Mouse (Mus musculus) mouse embryonic stem cell (cell line): ENCODE measurements around the gene Nmnat1.

Source experiments
- in situ Hi-C, 2 experiments: fragments of 300-500 bp; cut with MboI; formaldehyde crosslinking; loops; 1 replicate in 1 of 2; 3 replicates in 1 of 2; pipeline ENCODE4 v1.14.3; 2019 to 2020; ENCODE audit warnings: low sequenced_read_pairs in 2 of 2, low pct_unique_long_range_greater_than_20kb in 1 of 2, mixed read lengths in 1 of 2; ENCODE audit not compliant: unreplicated experiment in 1 of 2

Gene Nmnat1

DNA sequence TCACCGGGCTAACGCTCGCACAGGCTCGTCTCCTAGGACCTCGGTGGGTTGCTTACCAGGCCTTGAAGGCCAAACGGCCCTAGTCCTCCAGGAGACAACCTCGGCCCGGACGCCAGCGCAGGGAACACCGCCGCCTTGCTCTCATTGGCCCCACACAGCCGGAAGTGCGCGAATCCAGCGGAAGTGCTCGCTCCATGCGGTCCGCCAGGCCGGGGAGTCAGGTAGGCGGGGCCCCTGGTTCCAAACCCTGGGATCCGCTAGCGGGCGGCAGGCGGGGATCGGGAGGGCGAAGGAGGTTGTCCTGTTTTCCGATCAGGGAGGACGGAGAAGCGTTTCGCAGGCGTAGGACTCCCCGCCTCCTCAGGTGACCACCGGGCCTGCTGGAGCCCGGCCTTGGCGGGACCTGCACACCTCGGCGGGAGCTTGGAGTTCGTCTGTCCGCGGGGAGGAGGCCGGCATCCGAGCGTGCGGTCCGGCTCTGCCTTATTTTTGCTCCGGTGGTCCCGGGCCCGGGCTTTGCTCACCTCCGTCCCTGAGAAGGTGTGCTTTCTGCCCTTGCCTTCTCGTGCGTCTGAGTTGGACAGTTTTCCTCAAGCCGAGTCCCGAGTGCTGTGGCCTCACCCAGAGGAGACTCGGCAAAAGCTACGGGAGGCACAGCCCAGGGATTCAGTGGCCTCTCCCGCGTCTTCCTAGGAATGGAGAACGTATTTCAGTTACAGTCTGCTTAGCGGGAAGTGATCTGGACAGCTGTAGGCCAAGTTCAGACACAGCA is at the start of gene Nmnat1, which contains the start of gene Lzic:
Gene Nmnat1 (minus strand): TSS at position 150 of the 772 bp plus-strand sequence.
Gene Lzic (plus strand): TSS at position 177 of the 772 bp plus-strand sequence.
- in situ Hi-C loops, result no loop called here

DNA sequence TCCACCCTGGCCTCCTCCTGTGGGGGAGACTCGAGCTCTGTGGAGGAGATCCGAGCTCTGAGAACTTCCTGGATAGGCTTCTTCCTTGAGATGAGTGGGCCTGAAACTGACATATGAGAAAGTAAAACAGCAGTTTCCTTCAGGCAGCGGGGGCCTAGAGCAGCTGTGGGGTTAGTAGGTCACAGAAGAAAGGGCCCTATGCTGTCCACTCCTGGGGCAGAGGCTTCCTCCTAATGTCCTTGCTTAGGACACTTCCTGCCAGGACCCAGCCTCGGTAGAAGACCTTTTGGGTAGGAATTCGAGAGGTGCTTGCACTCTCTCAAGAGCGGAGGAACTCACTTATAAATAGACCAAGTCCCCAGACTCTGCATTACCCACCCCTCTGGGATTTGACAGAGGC is 44.7 kb upstream of the Nmnat1 start:
- in situ Hi-C loops, result loop anchor here in 1 of 2 experiments (10.0 kb wide), 1 partner anchor 65 kb away; no protein-coding TSS in a partner anchor

DNA sequence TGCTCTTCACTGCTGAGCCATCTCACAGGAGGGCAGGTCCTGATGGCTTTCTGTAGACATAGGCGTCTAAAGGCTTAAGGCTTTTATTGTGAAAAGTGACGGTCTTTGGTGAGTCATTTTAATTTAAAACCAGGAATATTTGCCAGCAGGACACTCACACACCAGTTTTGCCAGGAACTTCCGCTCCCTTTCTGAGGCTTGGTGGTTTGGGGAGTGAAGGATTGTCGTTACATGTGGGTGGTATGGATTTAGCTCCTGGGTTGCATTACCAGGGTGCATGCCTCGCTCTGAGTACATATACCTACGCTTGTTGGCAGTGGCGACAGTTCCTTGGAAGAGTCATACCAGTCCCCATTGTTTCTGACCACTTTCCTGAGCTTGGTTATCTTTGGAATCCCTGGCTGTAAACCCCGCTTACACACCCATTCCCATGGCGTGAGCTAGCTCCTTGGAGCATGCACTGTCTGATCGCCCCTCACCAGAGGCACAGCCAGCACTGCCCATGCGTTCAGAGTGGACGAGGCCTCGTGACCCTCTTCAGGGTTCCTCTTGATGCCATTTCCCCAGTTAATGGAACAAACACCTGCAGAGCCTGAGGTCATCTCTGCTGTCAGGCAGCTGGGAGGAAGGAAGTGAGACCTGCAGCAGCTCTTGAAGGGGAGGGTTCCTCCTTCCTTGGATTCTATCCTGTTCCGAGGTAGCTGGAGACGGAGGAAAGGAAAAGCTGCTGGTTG is 42.8 kb upstream of the Nmnat1 start:
- in situ Hi-C loops, result loop anchor here in 1 of 2 experiments (10.0 kb wide), 1 partner anchor 63 kb away; no protein-coding TSS in a partner anchor

- in situ Hi-C loops, result loop anchor here in 1 of 2 experiments (10.0 kb wide), 1 partner anchor 62 kb away; no protein-coding TSS in a partner anchor
These were observed 41.3 kb upstream of the Nmnat1 start for GRCm38 (mm10) chr4:149526330-149526729.

GRCm38 (mm10) chr4:149525811-149526210 is 40.8 kb upstream of the Nmnat1 start:
- in situ Hi-C loops, result loop anchor here in 1 of 2 experiments (10.0 kb wide), 1 partner anchor 61 kb away; no protein-coding TSS in a partner anchor

- in situ Hi-C loops, result loop anchor here in 1 of 2 experiments (10.0 kb wide), 1 partner anchor 60 kb away; no protein-coding TSS in a partner anchor
These were observed 40.2 kb upstream of the Nmnat1 start for GRCm38 (mm10) chr4:149525170-149525569.

DNA sequence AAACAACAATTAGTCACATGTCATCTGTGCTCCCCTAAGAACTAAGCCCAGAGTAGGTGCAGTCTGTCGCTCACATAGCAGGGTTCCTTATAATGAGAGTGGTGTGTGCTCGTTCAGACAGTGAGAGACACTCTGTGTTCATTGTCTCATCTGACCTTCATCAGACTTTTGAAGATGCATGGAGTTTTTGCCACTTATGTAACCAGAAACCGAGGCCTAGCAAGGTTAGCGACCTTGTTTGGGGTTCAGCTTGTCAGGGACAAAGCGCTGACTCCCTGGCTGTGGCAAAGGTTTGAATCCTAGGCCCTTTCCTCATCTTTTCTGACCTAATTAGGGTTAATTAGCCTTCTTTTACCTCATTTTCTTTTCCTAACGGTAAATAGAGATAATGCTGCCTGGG is 39.0 kb upstream of the Nmnat1 start:
- in situ Hi-C loops, result loop anchor here in 1 of 2 experiments (10.0 kb wide), 1 partner anchor 59 kb away; no protein-coding TSS in a partner anchor

DNA sequence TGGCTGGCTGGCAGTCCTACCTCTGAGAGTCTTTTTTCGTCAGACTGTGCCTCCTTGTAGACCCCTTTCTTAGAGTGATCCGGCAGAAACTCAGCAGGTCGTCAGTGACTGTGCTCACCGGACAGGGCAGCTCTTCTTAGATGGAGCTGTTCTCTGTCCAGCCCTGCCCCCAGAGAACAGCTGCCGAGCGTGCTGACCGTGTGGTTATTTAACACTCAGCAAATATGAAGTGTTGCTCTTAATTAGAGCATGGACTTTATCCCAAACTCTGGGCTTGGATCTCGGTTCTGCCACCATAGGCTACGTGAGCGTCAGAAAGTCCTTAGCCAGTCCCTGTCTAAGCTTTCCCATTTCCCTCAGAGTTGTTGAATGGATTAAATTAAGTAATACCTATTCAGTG is 36.3 kb upstream of the Nmnat1 start:
- in situ Hi-C loops, result loop anchor here in 1 of 2 experiments (10.0 kb wide), 1 partner anchor 56 kb away; no protein-coding TSS in a partner anchor

DNA sequence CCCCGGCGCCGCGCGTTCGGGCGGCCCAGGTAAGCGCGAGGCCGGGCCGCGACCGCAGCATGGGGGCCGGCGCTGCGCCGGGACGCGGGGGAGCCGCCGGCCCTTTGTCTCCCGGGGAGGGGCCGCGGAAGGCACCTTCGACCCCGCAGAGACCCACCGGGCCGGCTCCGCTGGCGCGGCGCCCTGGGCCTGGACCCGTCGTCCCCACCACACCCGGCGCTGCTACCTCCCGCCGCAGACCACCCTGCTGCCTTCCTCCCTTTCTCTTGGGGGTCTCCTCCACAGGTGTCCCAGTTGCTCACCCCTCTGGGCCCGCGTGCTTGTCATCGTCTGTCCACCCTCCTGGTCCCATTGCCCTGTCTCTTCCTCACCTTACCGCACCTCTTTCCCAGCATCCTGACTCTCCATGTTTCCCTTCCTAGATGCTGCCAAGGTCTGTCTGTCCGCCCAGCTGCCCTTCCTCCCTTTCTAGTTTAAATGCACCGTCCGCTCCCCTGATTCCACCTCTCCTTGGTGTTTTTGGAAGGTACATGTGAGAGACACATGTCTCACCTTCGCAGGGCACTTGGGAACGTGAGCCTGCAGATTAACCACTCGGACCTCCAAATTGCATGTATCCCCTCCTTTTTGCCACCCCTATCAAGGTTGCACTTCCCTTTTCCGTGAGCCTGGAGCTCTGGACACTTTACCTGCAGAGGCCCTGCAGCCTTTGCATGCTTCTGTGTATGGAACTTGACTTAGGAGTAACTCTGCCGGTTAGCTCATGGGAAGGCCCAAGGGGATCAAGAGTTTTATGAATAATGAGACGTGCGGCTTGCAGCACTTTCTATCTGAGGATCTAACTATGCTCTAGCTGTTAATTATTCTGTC is 33.6 kb upstream of the Nmnat1 start:
- in situ Hi-C loops, result no loop called here

DNA sequence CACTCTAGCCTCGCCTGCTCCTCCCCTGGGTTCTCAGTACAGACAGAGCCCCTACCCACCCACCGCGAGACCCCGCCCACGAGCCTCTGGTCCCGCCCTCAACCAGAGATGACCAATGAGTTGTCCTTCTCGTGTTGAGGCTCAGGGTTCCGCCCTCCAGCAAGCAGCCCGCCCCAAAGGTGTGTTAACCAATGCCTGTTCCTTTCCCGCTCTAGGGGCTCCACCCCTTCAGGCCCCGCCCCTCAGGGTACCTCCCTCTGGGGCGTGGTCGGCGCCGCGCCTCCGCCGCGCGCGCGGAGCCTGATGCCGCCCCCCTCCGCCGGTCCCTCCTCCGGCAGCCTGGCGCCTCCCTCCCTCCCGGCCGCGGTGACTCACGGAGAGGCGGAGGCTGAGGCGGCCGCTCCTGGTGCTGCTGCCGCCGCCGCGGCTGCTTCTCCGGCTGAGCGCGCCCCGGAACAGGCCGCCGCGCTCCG is 32.9 kb upstream of the Nmnat1 start, which contains the start of gene Ctnnbip1:
Gene Ctnnbip1 (plus strand): TSS at position 369 of the 473 bp plus-strand sequence.
- in situ Hi-C loops, result no loop called here

DNA sequence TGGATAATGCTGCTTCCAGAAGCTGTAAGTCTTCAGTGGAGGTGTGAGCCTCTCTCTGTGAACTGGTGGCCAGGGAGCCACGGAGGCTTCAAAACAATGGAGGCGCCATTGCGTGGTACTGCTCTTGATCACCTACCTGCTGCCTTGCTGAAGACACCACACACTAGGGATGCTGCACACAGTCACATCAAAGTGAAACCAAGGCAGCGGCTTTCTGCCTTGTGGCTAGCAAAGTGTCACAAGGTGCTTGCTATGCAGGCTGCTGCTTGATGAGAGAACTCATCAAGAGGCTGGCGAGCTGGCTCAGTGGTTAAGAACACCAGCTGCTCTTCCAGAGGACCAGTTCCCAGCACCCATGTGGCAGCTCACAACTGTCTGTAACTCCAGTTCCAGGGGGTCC is 30.7 kb upstream of the Nmnat1 start:
- in situ Hi-C loops, result no loop called here

GRCm38 (mm10) chr4:149512072-149512471 is 27.1 kb upstream of the Nmnat1 start:
- in situ Hi-C loops, result no loop called here

DNA sequence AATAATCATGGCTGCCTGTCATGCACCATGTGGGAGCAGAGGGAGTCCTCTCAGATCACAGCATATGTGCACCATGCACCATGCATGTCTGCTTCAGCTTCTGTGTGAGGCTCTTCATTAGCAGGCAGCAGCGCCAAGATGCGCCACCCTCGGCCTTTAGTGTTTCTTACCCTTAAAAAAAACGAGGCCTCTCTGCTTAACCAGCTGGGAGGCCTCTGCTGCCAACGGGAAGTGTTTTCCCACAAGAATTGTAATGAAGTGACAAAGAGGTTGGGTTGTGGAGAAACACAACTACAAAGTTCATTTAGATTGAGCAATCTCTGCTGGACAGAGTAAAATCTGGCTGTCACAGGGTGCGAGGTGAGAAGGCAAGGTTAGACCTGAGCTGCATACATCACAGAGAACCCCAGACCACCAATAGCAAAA is 26.2 kb upstream of the Nmnat1 start:
- in situ Hi-C loops, result no loop called here

GRCm38 (mm10) chr4:149506904-149507303 is 21.9 kb upstream of the Nmnat1 start:
- in situ Hi-C loops, result no loop called here

DNA sequence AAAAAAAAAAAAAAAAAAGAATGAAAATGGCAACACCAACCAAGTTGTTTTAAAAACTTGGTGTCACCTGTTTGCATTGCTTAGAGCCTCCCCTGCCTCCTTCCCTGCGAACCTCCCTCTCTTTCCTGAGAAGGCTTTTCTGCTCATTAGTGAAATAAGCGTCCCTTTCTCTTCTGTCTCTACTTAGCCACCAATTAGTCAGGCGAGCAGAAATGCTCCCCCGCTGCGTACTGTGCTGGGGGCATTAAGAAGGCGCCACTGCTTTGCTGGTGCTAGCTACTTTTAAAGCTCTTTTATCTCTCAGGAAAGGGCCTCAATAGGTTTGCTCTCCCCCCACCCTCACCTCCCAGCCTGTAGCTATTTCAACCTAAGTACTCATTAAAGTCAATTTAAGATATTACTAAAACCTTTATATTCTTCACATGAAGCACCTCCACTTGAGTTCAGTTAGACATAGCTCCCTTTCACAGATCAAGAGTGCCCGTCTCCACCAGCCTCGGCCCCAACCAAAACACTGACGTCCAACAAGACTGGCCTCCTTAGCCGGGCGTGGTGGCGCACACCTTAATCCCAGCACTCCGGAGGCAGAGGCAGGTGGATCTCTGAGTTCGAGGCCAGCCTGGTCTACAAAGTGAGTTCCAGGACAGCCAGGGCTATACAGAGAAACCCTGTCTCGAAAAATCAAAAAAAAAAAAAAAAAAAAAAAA is 20.4 kb upstream of the Nmnat1 start:
- in situ Hi-C loops, result no loop called here

GRCm38 (mm10) chr4:149504858-149505257 is 19.9 kb upstream of the Nmnat1 start:
- in situ Hi-C loops, result no loop called here

- in situ Hi-C loops, result no loop called here
These were observed 19.4 kb upstream of the Nmnat1 start for GRCm38 (mm10) chr4:149504363-149504762.
